Mouse (Mus musculus) c-Kit-positive CD71-negative TER-119-negative erythroid progenitor cells, embryonic 14.5 days (primary cell): Measurements from ENCODE around the gene Ptbp3.
"Not testable (repeated sequence)": the region's sequence is repeated elsewhere in the genome, so short reads cannot be mapped to it uniquely, and the experiment has no call there.

ENCODE experiments used
- DNase-seq: peaks from one replicate; pipeline ENCODE4 v3.0.0-alpha.2; 2013; ENCODE audit warnings: low read depth

Gene Ptbp3

GRCm38 (mm10) chr4:59549175-59549976 is at the start of gene Ptbp3:
TSS of gene Ptbp3 (minus strand) at chr4:59549364.
- DNase-seq, result peak; percentile 85

- no peak for DNase-seq
Observed at GRCm38 (mm10) chr4:59596556-59596955, 47.4 kb upstream of the Ptbp3 start.

GRCm38 (mm10) chr4:59594614-59595013 is 45.5 kb upstream of the Ptbp3 start:
- DNase-seq, result no peak

GRCm38 (mm10) chr4:59587872-59588226 is 38.7 kb upstream of the Ptbp3 start:
- DNase-seq, result no peak

- no peak for DNase-seq
Observed at GRCm38 (mm10) chr4:59587215-59587871, 38.2 kb upstream of the Ptbp3 start.

GRCm38 (mm10) chr4:59585097-59585496 is 35.9 kb upstream of the Ptbp3 start:
- DNase-seq, result no peak

GRCm38 (mm10) chr4:59582186-59582585 is 33.0 kb upstream of the Ptbp3 start:
- no peak for DNase-seq

- peak; percentile 99 for DNase-seq
Observed at GRCm38 (mm10) chr4:59581314-59582185, 32.4 kb upstream of the Ptbp3 start, which contains the start of gene Hsdl2. TSS of gene Hsdl2 (plus strand) at chr4:59581563.

GRCm38 (mm10) chr4:59580495-59581281 is 31.5 kb upstream of the Ptbp3 start:
- DNase-seq, result no peak

GRCm38 (mm10) chr4:59575184-59575958 is 26.2 kb upstream of the Ptbp3 start:
- DNase-seq, result no peak

- no peak for DNase-seq
Observed at GRCm38 (mm10) chr4:59572521-59573118, 23.5 kb upstream of the Ptbp3 start.

GRCm38 (mm10) chr4:59570519-59570918 is 21.4 kb upstream of the Ptbp3 start:
- DNase-seq, result not testable (repeated sequence)

GRCm38 (mm10) chr4:59569538-59569937 is 20.4 kb upstream of the Ptbp3 start:
- DNase-seq, result peak; percentile 93

- DNase-seq, result no peak
Observed at GRCm38 (mm10) chr4:59567576-59568260, 18.6 kb upstream of the Ptbp3 start.

GRCm38 (mm10) chr4:59565571-59566188 is 16.5 kb upstream of the Ptbp3 start:
- no peak for DNase-seq

GRCm38 (mm10) chr4:59564128-59564527 is 15.0 kb upstream of the Ptbp3 start:
- DNase-seq, result no peak

GRCm38 (mm10) chr4:59560141-59560540 is 11.0 kb upstream of the Ptbp3 start:
- no peak for DNase-seq

GRCm38 (mm10) chr4:59558096-59558720 is 9.0 kb upstream of the Ptbp3 start:
- DNase-seq, result no peak

GRCm38 (mm10) chr4:59557343-59557742 is 8.2 kb upstream of the Ptbp3 start:
- DNase-seq, result not testable (repeated sequence)
